Mouse (Mus musculus) MEL (cell line): Measurements from ENCODE around the gene Tmem54.

Experiments
- CHD2 ChIP-seq: IDR thresholded peaks from 2 replicates; pipeline ENCODE4 v1.6.1; 2011; ENCODE audit warnings: low read length, improper control_type of control experiment
- CTCF ChIP-seq, 3 experiments: IDR thresholded peaks in 2 of 3; conservative IDR thresholded peaks in 1 of 3; 2 replicates each; pipeline ENCODE4 v1.5.1; 2011 to 2012; ENCODE audit warnings: low read length in 3 of 3, low read depth in 2 of 3, mild to moderate bottlenecking in 2 of 3, improper control_type of control experiment in 1 of 3, inconsistent platforms in 1 of 3, mixed read lengths in 1 of 3, moderate library complexity in 1 of 3; ENCODE audit not compliant: control insufficient read depth in 1 of 3, insufficient read depth in 1 of 3, poor library complexity in 1 of 3, severe bottlenecking in 1 of 3
- E2F4 ChIP-seq: IDR thresholded peaks from 2 replicates; pipeline ENCODE4 v1.6.1; 2011; ENCODE audit warnings: low read depth, low read length, improper control_type of control experiment, borderline replicate concordance
- EP300 ChIP-seq, 2 experiments: IDR thresholded peaks; 2 replicates each; pipeline ENCODE4 v1.6.1; 2011; ENCODE audit warnings: improper control_type of control experiment in 2 of 2, low read length in 2 of 2, low read depth in 1 of 2, mild to moderate bottlenecking in 1 of 2
- ETS1 ChIP-seq: IDR thresholded peaks from 2 replicates; pipeline ENCODE4 v1.6.1; 2012; ENCODE audit warnings: low read depth, mild to moderate bottlenecking, inconsistent platforms, low read length, improper control_type of control experiment, moderate library complexity
- POLR2A ChIP-seq, 2 experiments: IDR thresholded peaks; 2 replicates each; pipeline ENCODE4 v1.6.1; 2011 to 2012; ENCODE audit warnings: low read length in 2 of 2, mild to moderate bottlenecking in 2 of 2, control low read depth in 1 of 2, improper control_type of control experiment in 1 of 2, low read depth in 1 of 2, moderate library complexity in 1 of 2; ENCODE audit not compliant: control insufficient read depth in 1 of 2, insufficient read depth in 1 of 2, poor library complexity in 1 of 2
- UBTF ChIP-seq: IDR thresholded peaks from 2 replicates; pipeline ENCODE4 v1.6.1; 2012; ENCODE audit warnings: low read depth, mild to moderate bottlenecking, inconsistent platforms, low read length, improper control_type of control experiment, moderate library complexity, borderline replicate concordance; ENCODE audit not compliant: insufficient read depth
- USF1 ChIP-seq: IDR thresholded peaks from 2 replicates; pipeline ENCODE4 v1.6.1; 2014; ENCODE audit warnings: low read depth, mild to moderate bottlenecking, inconsistent platforms, low read length, improper control_type of control experiment, moderate library complexity
- ZC3H11A ChIP-seq: IDR thresholded peaks from 2 replicates; pipeline ENCODE4 v1.6.1; 2012; ENCODE audit warnings: low read depth, mild to moderate bottlenecking, inconsistent platforms, low read length, improper control_type of control experiment
- ZKSCAN1 ChIP-seq: IDR thresholded peaks from 2 replicates; pipeline ENCODE4 v1.6.1; 2012; ENCODE audit warnings: low read depth, mild to moderate bottlenecking, inconsistent platforms, low read length, improper control_type of control experiment, moderate library complexity
- ZMIZ1 ChIP-seq: IDR thresholded peaks from 2 replicates; pipeline ENCODE4 v1.6.1; 2012; ENCODE audit warnings: low read depth, mild to moderate bottlenecking, inconsistent platforms, low read length, improper control_type of control experiment, moderate library complexity
- ZNF384 ChIP-seq: IDR thresholded peaks from 2 replicates; pipeline ENCODE4 v1.6.1; 2012; ENCODE audit warnings: low read depth, mild to moderate bottlenecking, inconsistent platforms, low read length, improper control_type of control experiment

DNA sequence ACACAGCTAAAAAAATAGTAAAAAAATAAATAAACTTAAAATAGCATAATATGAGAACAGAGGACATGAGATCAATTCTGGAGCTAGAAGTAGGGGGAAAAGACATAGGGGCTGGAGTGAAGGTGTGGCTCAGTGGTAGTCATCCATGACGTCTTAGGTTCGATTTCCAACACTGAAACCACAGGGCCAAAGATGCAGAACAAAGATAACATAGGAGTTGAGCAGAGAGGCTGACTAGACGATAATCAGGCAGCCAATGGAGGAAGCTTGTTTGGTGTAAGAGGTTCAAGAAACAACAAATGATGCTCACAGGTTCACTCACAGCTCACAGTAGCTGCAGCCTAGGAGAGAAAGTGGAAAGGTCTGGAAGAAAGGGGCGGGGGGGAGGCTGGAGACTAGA is 35.5 kb downstream of the Tmem54 start:
- no peak for TF ChIP-seq CTCF (IDR thresholded peaks at IDR 0.05 in 2 of 3, conservative IDR thresholded peaks at IDR 0.05 in 1 of 3; ENCODE audit: control insufficient read depth in 1 of 3, insufficient read depth in 1 of 3, low read depth in 2 of 3, low read length in 3 of 3, poor library complexity in 1 of 3, severe bottlenecking in 1 of 3)
- peak; percentile 54 to 57; a peak in 3 of 4 replicates for TF ChIP-seq EP300 (IDR thresholded peaks at IDR 0.05; ENCODE audit: low read depth in 1 of 2, low read length in 2 of 2)
- peak; percentile 81 for TF ChIP-seq ETS1
- TF ChIP-seq UBTF = no peak
- no peak; a peak in 1 of 4 replicates for TF ChIP-seq POLR2A (IDR thresholded peaks at IDR 0.05; ENCODE audit: control insufficient read depth in 1 of 2, insufficient read depth in 1 of 2, low read depth in 1 of 2, low read length in 2 of 2, poor library complexity in 1 of 2)
- no peak for TF ChIP-seq ZMIZ1
- no peak for TF ChIP-seq E2F4
- no peak for TF ChIP-seq ZKSCAN1
- TF ChIP-seq CHD2 = no peak
- peak; percentile 6; the same call in 1 of the 2 replicates for TF ChIP-seq ZC3H11A
- TF ChIP-seq ZNF384 = no peak
- TF ChIP-seq USF1 = no peak
